Mouse (Mus musculus): ENCODE results near the gene Rab21.

- TF ChIP-seq POLR2A (IDR thresholded peaks at IDR 0.05; ENCODE audit: low read depth, low read length) (peak; percentile 94), CTCF (IDR thresholded peaks at IDR 0.05; ENCODE audit: borderline replicate concordance, insufficient read depth, low read length) (no peak)
Observed at GRCm38 (mm10) chr10:115361840-115362622, 46.6 kb upstream of the Rab21 start, which contains the start of gene Tmem19.

Measured in embryonic fibroblast, embryonic 13.5 days (primary cell).